Mouse (Mus musculus) cortical plate, adult 2 months (tissue): ENCODE data around the gene Ubc. TPM values are rescaled to one million over a fixed set of nuclear protein-coding genes. Genes with fewer than 3 reads are reported as not detected.

ENCODE experiments used
- H3K27ac ChIP-seq: fragments of 200-500 bp; 2 replicates; pipeline ENCODE4 v1.5.1; 2012; ENCODE audit warnings: low read length, control low read depth, inconsistent platforms; ENCODE audit not compliant: insufficient read depth
- H3K4me1 ChIP-seq: fragments of 200-500 bp; 2 replicates; pipeline ENCODE4 v1.6.1; 2011; ENCODE audit warnings: low read length; ENCODE audit not compliant: control insufficient read depth, insufficient read depth
- H3K4me3 ChIP-seq: fragments of 200-500 bp; 2 replicates; pipeline ENCODE4 v1.5.1; 2011; ENCODE audit warnings: mild to moderate bottlenecking, low read length, control low read depth; ENCODE audit not compliant: insufficient read depth
- CTCF ChIP-seq: fragments of 200-500 bp; IDR thresholded peaks from 2 replicates; pipeline ENCODE4 v1.5.1; 2011; ENCODE audit warnings: mild to moderate bottlenecking, control low read depth, low read length; ENCODE audit not compliant: insufficient read depth; ENCODE audit errors: extremely low read depth
- POLR2A ChIP-seq: fragments of 200-500 bp; IDR thresholded peaks from 2 replicates; pipeline ENCODE4 v1.6.1; 2011; ENCODE audit warnings: mild to moderate bottlenecking, low read length, control low read depth; ENCODE audit not compliant: insufficient read depth; ENCODE audit errors: extremely low read depth
- polyA plus RNA-seq: library from polyadenylated mRNA; depleted of rRNA; stranded (reverse); fragments of >200 nt; gene quantifications from 2 replicates; pipeline ENCODE4 v1.2.3, GENCODE M21; 2012

Ubc gene
- polyA plus RNA-seq, 1 experiment: 769 TPM

GRCm38 (mm10) chr5:125382673-125383558 lies 7.1 kb downstream of the Ubc start:
- Histone ChIP-seq H3K4me1 (peaks cover 4% of the 10 kb centered on the region; the same call in 1 of the 2 replicates), H3K4me3 (no peak overlapping the region), H3K27ac (no peak overlapping the region)
- TF ChIP-seq CTCF (peak; percentile 72), POLR2A (peak; percentile 62)

- Histone ChIP-seq H3K27ac (no peak overlapping the region), H3K4me1 (peaks cover 4% of the 10 kb centered on the region; the same call in 1 of the 2 replicates), H3K4me3 (no peak overlapping the region)
- TF ChIP-seq POLR2A: no peak
These were observed 7.9 kb downstream of the Ubc start for GRCm38 (mm10) chr5:125381954-125382672.

- H3K4me1 ChIP-seq: no peaks in the 10 kb centered on the region
- H3K4me3 ChIP-seq: no peak overlapping the region
- TF ChIP-seq CTCF (peak; percentile 41; the same call in 1 of the 2 replicates), POLR2A (no peak)
- no peak overlapping the region for H3K27ac ChIP-seq
These were observed 11.1 kb downstream of the Ubc start for GRCm38 (mm10) chr5:125378919-125379318.

- H3K4me3 ChIP-seq: no peak overlapping the region
- no peak overlapping the region for H3K27ac ChIP-seq
- H3K4me1 ChIP-seq: no peaks in the 10 kb centered on the region
- TF ChIP-seq POLR2A (no peak), CTCF (no peak)
These were observed 12.8 kb downstream of the Ubc start for GRCm38 (mm10) chr5:125377214-125377613.

- Histone ChIP-seq H3K27ac (no peak overlapping the region), H3K4me1 (no peaks in the 10 kb centered on the region), H3K4me3 (no peak overlapping the region)
- TF ChIP-seq POLR2A: no peak
- TF ChIP-seq CTCF: no peak
These were observed 14.1 kb downstream of the Ubc start for GRCm38 (mm10) chr5:125375871-125376270.

GRCm38 (mm10) chr5:125372027-125372426 lies 18.0 kb downstream of the Ubc start:
- H3K4me3 ChIP-seq: no peak overlapping the region
- TF ChIP-seq POLR2A: no peak
- no peak for TF ChIP-seq CTCF
- no peaks in the 10 kb centered on the region for H3K4me1 ChIP-seq
- H3K27ac ChIP-seq: no peak overlapping the region

GRCm38 (mm10) chr5:125370950-125371693 lies 18.9 kb downstream of the Ubc start:
- TF ChIP-seq CTCF (no peak), POLR2A (no peak)
- H3K4me3 ChIP-seq: no peak overlapping the region
- H3K27ac ChIP-seq: no peak overlapping the region
- H3K4me1 ChIP-seq: no peaks in the 10 kb centered on the region

- Histone ChIP-seq H3K4me1 (no peaks in the 10 kb centered on the region), H3K27ac (no peak overlapping the region), H3K4me3 (no peak overlapping the region)
- no peak for TF ChIP-seq POLR2A
- TF ChIP-seq CTCF: peak; percentile 81
These were observed 21.4 kb downstream of the Ubc start for GRCm38 (mm10) chr5:125368568-125368967.

- H3K4me3 ChIP-seq: no peak overlapping the region
- no peaks in the 10 kb centered on the region for H3K4me1 ChIP-seq
- no peak overlapping the region for H3K27ac ChIP-seq
- TF ChIP-seq POLR2A (no peak), CTCF (no peak)
These were observed 21.8 kb downstream of the Ubc start for GRCm38 (mm10) chr5:125368156-125368555.
